Mouse (Mus musculus): Measurements from ENCODE around the gene Vps33a. TPM values are rescaled to one million over a fixed set of nuclear protein-coding genes. Genes with fewer than 3 reads are reported as not detected.

The Vps33a gene
- polyA plus RNA-seq, 1 experiment from 2014 or later: 27.9 TPM

GRCm38 (mm10) chr5:123508921-123509320 is 63.9 kb downstream of the Vps33a start:
- Histone ChIP-seq H3K4me3 (ENCODE audit: low read depth, low read length) (peak overlapping the region; percentile 55), H3K36me3 (replicated peaks; ENCODE audit: control insufficient read depth, insufficient read depth, low read depth, low read length) (no peaks in the 10 kb centered on the region; the same call in 1 of the 2 replicates), H3K4me2 (ENCODE audit: low read depth, low read length) (peak overlapping the region; percentile 81), H3K9ac (replicated peaks; ENCODE audit: low read length) (peak overlapping the region; percentile 67), H3K27me3 (ENCODE audit: control insufficient read depth, insufficient read depth, low read length) (no peaks in the 10 kb centered on the region), H3K9me3 (replicated peaks; ENCODE audit: control insufficient read depth, low read length) (no peaks in the 10 kb centered on the region), H3K27ac (replicated peaks; ENCODE audit: low read depth, low read length) (no peak overlapping the region), H3K4me1 (ENCODE audit: control insufficient read depth, insufficient read depth, low read length) (no peaks in the 10 kb centered on the region)
- DNase-seq (ENCODE audit: low spot score): no peak
- WGBS: 11% methylated on average over 12 of the region's 12 CpGs
- no peak for ATAC-seq (replicated peaks; ENCODE audit: insufficient number of reproducible peaks, low FRiP score, low TSS enrichment, low read depth)

- WGBS: 1% methylated on average over 56 of the region's 59 CpGs
- H3K27ac ChIP-seq (replicated peaks; ENCODE audit: low read depth, low read length): no peak overlapping the region
- peak overlapping the region; percentile 55 for H3K4me3 ChIP-seq (ENCODE audit: low read depth, low read length)
- DNase-seq (ENCODE audit: low spot score) (peak; percentile 97), ATAC-seq (replicated peaks; ENCODE audit: insufficient number of reproducible peaks, low FRiP score, low TSS enrichment, low read depth) (peak; percentile 79)
- H3K9me3 ChIP-seq (replicated peaks; ENCODE audit: control insufficient read depth, low read length): no peaks in the 10 kb centered on the region
- H3K9ac ChIP-seq (replicated peaks; ENCODE audit: low read length): peak overlapping the region; percentile 67
- no peaks in the 10 kb centered on the region for H3K4me1 ChIP-seq (ENCODE audit: control insufficient read depth, insufficient read depth, low read length)
- H3K4me2 ChIP-seq (ENCODE audit: low read depth, low read length): peak overlapping the region; percentile 81
- no peaks in the 10 kb centered on the region for H3K27me3 ChIP-seq (ENCODE audit: control insufficient read depth, insufficient read depth, low read length)
- H3K36me3 ChIP-seq (replicated peaks; ENCODE audit: control insufficient read depth, insufficient read depth, low read depth, low read length): no peaks in the 10 kb centered on the region; the same call in 1 of the 2 replicates
Observed at GRCm38 (mm10) chr5:123507936-123508723, 64.7 kb downstream of the Vps33a start.

- no peak for ATAC-seq (replicated peaks; ENCODE audit: insufficient number of reproducible peaks, low FRiP score, low TSS enrichment, low read depth)
- DNase-seq (ENCODE audit: low spot score): no peak
- WGBS: 70% methylated on average over 3 of the region's 4 CpGs
- H3K4me2 ChIP-seq (ENCODE audit: low read depth, low read length): no peak overlapping the region
- H3K9me3 ChIP-seq (replicated peaks; ENCODE audit: control insufficient read depth, low read length): no peaks in the 10 kb centered on the region
- H3K4me3 ChIP-seq (ENCODE audit: low read depth, low read length): no peak overlapping the region
- H3K9ac ChIP-seq (replicated peaks; ENCODE audit: low read length): no peak overlapping the region
- no peaks in the 10 kb centered on the region for H3K27me3 ChIP-seq (ENCODE audit: control insufficient read depth, insufficient read depth, low read length)
- H3K27ac ChIP-seq (replicated peaks; ENCODE audit: low read depth, low read length): no peak overlapping the region
- H3K4me1 ChIP-seq (ENCODE audit: control insufficient read depth, insufficient read depth, low read length): peaks cover 4% of the 10 kb centered on the region; the same call in 1 of the 2 replicates
- H3K36me3 ChIP-seq (replicated peaks; ENCODE audit: control insufficient read depth, insufficient read depth, low read depth, low read length): no peaks in the 10 kb centered on the region
Observed at GRCm38 (mm10) chr5:123501973-123502372, 70.9 kb downstream of the Vps33a start.

- no peak overlapping the region for H3K4me3 ChIP-seq (ENCODE audit: low read depth, low read length)
- no peaks in the 10 kb centered on the region for H3K9me3 ChIP-seq (replicated peaks; ENCODE audit: control insufficient read depth, low read length)
- DNase-seq (ENCODE audit: low spot score) (peak; percentile 22), ATAC-seq (replicated peaks; ENCODE audit: insufficient number of reproducible peaks, low FRiP score, low TSS enrichment, low read depth) (no peak)
- WGBS: 43% methylated on average over 4 of the region's 4 CpGs
- no peaks in the 10 kb centered on the region for H3K36me3 ChIP-seq (replicated peaks; ENCODE audit: control insufficient read depth, insufficient read depth, low read depth, low read length)
- H3K4me1 ChIP-seq (ENCODE audit: control insufficient read depth, insufficient read depth, low read length): peaks cover 4% of the 10 kb centered on the region; the same call in 1 of the 2 replicates
- 0 out of 2 replicates have a peak overlapping the region, but pooled peaks have one; percentile 4 for H3K9ac ChIP-seq (replicated peaks; ENCODE audit: low read length)
- H3K4me2 ChIP-seq (ENCODE audit: low read depth, low read length): no peak overlapping the region
- no peak overlapping the region for H3K27ac ChIP-seq (replicated peaks; ENCODE audit: low read depth, low read length)
- no peaks in the 10 kb centered on the region for H3K27me3 ChIP-seq (ENCODE audit: control insufficient read depth, insufficient read depth, low read length)
Observed at GRCm38 (mm10) chr5:123499717-123500116, 73.1 kb downstream of the Vps33a start.

- H3K4me1 ChIP-seq (ENCODE audit: control insufficient read depth, insufficient read depth, low read length): no peaks in the 10 kb centered on the region; the same call in none of the 2 replicates
- no peak overlapping the region for H3K4me3 ChIP-seq (ENCODE audit: low read depth, low read length)
- ATAC-seq (replicated peaks; ENCODE audit: insufficient number of reproducible peaks, low FRiP score, low TSS enrichment, low read depth) (no peak), DNase-seq (ENCODE audit: low spot score) (no peak)
- H3K27ac ChIP-seq (replicated peaks; ENCODE audit: low read depth, low read length): no peak overlapping the region
- H3K36me3 ChIP-seq (replicated peaks; ENCODE audit: control insufficient read depth, insufficient read depth, low read depth, low read length): no peaks in the 10 kb centered on the region
- WGBS: 29% methylated on average over 9 of the region's 9 CpGs
- no peak overlapping the region for H3K4me2 ChIP-seq (ENCODE audit: low read depth, low read length)
- H3K27me3 ChIP-seq (ENCODE audit: control insufficient read depth, insufficient read depth, low read length): no peaks in the 10 kb centered on the region
- H3K9me3 ChIP-seq (replicated peaks; ENCODE audit: control insufficient read depth, low read length): no peaks in the 10 kb centered on the region
- no peak overlapping the region for H3K9ac ChIP-seq (replicated peaks; ENCODE audit: low read length)
Observed at GRCm38 (mm10) chr5:123489935-123490334, 82.9 kb downstream of the Vps33a start.

GRCm38 (mm10) chr5:123489112-123489785 is 83.6 kb downstream of the Vps33a start, which contains the start of the genes Lrrc43 and Il31:
TSS of gene Lrrc43 (plus strand) at chr5:123489305.
TSS of gene Il31 (minus strand) at chr5:123489489.
- 9% methylated on average over 25 of the region's 25 CpGs for WGBS
- Histone ChIP-seq H3K36me3 (replicated peaks; ENCODE audit: control insufficient read depth, insufficient read depth, low read depth, low read length) (no peaks in the 10 kb centered on the region), H3K9me3 (replicated peaks; ENCODE audit: control insufficient read depth, low read length) (no peaks in the 10 kb centered on the region), H3K4me2 (ENCODE audit: low read depth, low read length) (peak within 1 kb of the TSS; percentile 49), H3K27ac (replicated peaks; ENCODE audit: low read depth, low read length) (no peak within 1 kb of the TSS), H3K4me3 (ENCODE audit: low read depth, low read length) (no peak within 1 kb of the TSS), H3K9ac (replicated peaks; ENCODE audit: low read length) (no peak within 1 kb of the TSS), H3K4me1 (ENCODE audit: control insufficient read depth, insufficient read depth, low read length) (no peaks in the 10 kb centered on the region; the same call in none of the 2 replicates), H3K27me3 (ENCODE audit: control insufficient read depth, insufficient read depth, low read length) (no peaks in the 10 kb centered on the region)
- DNase-seq (ENCODE audit: low spot score) (peak; percentile 59), ATAC-seq (replicated peaks; ENCODE audit: insufficient number of reproducible peaks, low FRiP score, low TSS enrichment, low read depth) (peak; percentile 67; the same call in 1 of the 2 replicates)

GRCm38 (mm10) chr5:123487659-123488395 is 85.0 kb downstream of the Vps33a start:
- no peak for ATAC-seq (replicated peaks; ENCODE audit: insufficient number of reproducible peaks, low FRiP score, low TSS enrichment, low read depth)

More at GRCm38 (mm10) chr5:123487659-123488395, 85.0 kb downstream of the Vps33a start:
- Histone ChIP-seq H3K4me3 (ENCODE audit: low read depth, low read length) (no peak overlapping the region), H3K9me3 (replicated peaks; ENCODE audit: control insufficient read depth, low read length) (no peaks in the 10 kb centered on the region), H3K36me3 (replicated peaks; ENCODE audit: control insufficient read depth, insufficient read depth, low read depth, low read length) (no peaks in the 10 kb centered on the region), H3K27ac (replicated peaks; ENCODE audit: low read depth, low read length) (no peak overlapping the region), H3K9ac (replicated peaks; ENCODE audit: low read length) (no peak overlapping the region), H3K4me1 (ENCODE audit: control insufficient read depth, insufficient read depth, low read length) (no peaks in the 10 kb centered on the region; the same call in none of the 2 replicates), H3K4me2 (ENCODE audit: low read depth, low read length) (no peak overlapping the region), H3K27me3 (ENCODE audit: control insufficient read depth, insufficient read depth, low read length) (no peaks in the 10 kb centered on the region)
- 87% methylated on average over 11 of the region's 11 CpGs for WGBS
- DNase-seq (ENCODE audit: low spot score): no peak
